Mouse (Mus musculus) E14TG2a.4 (cell line): ENCODE results near the gene Ccnk.

Experiments
- H3K27me3 ChIP-seq: 2 replicates; pipeline ENCODE4 v1.6.1; 2014; ENCODE audit warnings: low read length, control low read depth; ENCODE audit not compliant: insufficient read depth
- H3K36me3 ChIP-seq: 2 replicates; pipeline ENCODE4 v1.6.1; 2014; ENCODE audit warnings: low read length, control low read depth; ENCODE audit not compliant: insufficient read depth
- H3K4me1 ChIP-seq: replicated peaks from 2 replicates; pipeline ENCODE4 v1.6.1; 2014; ENCODE audit warnings: low read depth, low read length, control low read depth
- H3K4me3 ChIP-seq: replicated peaks from 2 replicates; pipeline ENCODE4 v1.5.1; 2014; ENCODE audit warnings: mild to moderate bottlenecking, low read length
- H3K9me3 ChIP-seq: 2 replicates; pipeline ENCODE4 v1.6.1; 2014; ENCODE audit warnings: low read length, control low read depth
- CTCF ChIP-seq: conservative IDR thresholded peaks from 2 replicates; pipeline ENCODE4 v1.5.1; 2014; ENCODE audit warnings: low read length
- NANOG ChIP-seq: IDR thresholded peaks from 2 replicates; pipeline ENCODE4 v1.6.1; 2014; ENCODE audit warnings: borderline replicate concordance, low read length, mixed read lengths
- POU5F1 ChIP-seq: IDR thresholded peaks from 2 replicates; pipeline ENCODE4 v1.6.1; 2014; ENCODE audit warnings: low read length, borderline replicate concordance

The Ccnk gene

GRCm38 (mm10) chr12:108179321-108180266 lies at the start of gene Ccnk:
TSS of gene Ccnk (plus strand) at chr12:108179579.
- peaks cover 37% of the 10 kb centered on the region for H3K36me3 ChIP-seq
- H3K9me3 ChIP-seq: no peaks in the 10 kb centered on the region
- no peaks in the 10 kb centered on the region for H3K27me3 ChIP-seq
- H3K4me1 ChIP-seq: peaks cover 34% of the 10 kb centered on the region
- peak within 1 kb of the TSS; percentile 100 for H3K4me3 ChIP-seq
- TF ChIP-seq NANOG: no peak
- TF ChIP-seq CTCF: no peak
- TF ChIP-seq POU5F1: no peak

DNA sequence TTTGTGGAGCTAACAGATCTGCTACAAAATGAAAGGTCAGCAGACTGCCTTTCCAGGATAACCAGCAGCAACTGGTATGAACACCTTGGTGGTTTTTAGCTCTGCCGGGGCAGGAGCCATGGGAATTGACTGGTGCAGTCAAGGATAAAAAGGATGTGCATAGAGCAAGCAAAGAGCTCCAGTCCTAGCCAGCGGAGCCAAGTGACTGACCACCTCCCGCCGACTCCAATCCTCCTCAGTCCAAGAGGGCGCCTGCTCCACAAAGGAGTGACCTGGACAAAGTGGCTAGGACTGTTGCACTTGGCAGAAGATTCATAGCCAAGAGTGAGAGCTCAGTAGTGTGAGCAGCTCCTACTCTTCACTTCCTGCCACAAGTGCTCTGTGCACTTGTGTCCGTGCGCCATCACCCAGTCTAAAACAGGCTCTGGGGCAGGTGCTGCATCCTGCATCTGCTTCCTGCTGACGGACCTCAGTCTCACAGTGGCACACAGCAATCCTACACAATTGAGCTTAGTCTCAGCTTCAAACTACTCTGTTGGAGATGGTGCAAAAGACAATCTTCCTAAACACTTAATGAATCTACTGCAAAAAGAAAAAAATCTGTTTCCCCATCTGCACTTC lies 46.8 kb upstream of the Ccnk start:
- H3K27me3 ChIP-seq: no peaks in the 10 kb centered on the region

DNA sequence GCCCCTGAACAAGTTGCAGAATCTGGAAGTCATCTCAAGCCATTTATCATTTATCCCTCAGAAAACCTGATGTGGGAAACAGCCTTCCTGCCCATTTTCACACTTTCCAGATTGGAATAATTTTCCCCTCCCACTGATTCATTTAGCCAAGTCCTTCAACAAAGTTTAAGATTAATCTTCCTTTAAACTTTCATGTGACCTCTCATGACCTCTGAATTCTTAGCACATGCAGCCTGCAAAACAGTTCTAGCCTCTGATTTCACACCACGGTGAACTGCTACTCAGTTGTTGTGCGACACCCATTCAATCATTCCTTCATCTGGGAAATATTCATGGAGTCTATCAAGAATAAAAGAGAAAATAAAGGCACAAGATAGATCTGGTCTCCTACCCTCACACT lies 46.2 kb upstream of the Ccnk start:
- TF ChIP-seq CTCF: no peak
- no peak for TF ChIP-seq POU5F1
- TF ChIP-seq NANOG: no peak
- H3K36me3 ChIP-seq: peaks cover 73% of the 10 kb centered on the region
- no peaks in the 10 kb centered on the region for H3K9me3 ChIP-seq
- peaks cover 11% of the 10 kb centered on the region; the same call in 1 of the 2 replicates for H3K4me1 ChIP-seq
- no peaks in the 10 kb centered on the region for H3K27me3 ChIP-seq
- H3K4me3 ChIP-seq: no peak overlapping the region

More for the DNA sequence above, 46.8 kb upstream of the Ccnk start:
- TF ChIP-seq CTCF (no peak), POU5F1 (no peak), NANOG (no peak)
- no peak overlapping the region for H3K4me3 ChIP-seq
- peaks cover 11% of the 10 kb centered on the region; the same call in 1 of the 2 replicates for H3K4me1 ChIP-seq
- no peaks in the 10 kb centered on the region for H3K9me3 ChIP-seq
- H3K36me3 ChIP-seq: peaks cover 73% of the 10 kb centered on the region

DNA sequence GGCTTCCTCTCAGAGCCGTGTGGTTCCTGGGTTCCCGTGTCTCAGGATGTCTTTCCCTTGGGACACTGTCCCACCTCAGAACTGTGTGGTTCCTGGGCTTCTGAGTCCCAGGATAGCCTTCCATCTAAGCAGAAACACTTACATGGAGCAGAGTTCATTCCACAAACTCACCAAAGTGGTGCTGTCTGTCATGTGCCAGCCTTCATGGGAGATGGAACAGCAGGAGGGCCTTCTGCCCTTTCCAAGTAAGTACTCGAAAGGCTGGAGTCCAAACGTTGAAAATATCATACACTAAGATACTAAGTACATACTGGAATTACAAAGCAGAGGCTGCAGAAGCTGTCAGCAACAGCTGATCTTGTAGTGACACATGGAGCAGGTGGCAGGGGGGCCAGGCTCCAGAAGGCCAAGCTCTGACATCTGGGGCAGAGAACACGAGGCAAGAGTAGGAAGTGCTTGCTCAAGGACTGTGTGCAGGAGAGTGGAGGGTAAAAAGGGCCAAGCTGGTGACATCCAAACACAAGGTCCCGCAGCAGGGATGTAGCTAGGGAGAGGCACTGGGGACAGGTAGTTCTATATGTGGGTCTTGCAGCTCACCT lies 43.7 kb upstream of the Ccnk start:
- TF ChIP-seq CTCF: no peak
- TF ChIP-seq NANOG: no peak
- no peak for TF ChIP-seq POU5F1
- Histone ChIP-seq H3K9me3 (no peaks in the 10 kb centered on the region), H3K27me3 (no peaks in the 10 kb centered on the region), H3K4me3 (no peak overlapping the region), H3K36me3 (peaks cover 67% of the 10 kb centered on the region), H3K4me1 (peaks cover 11% of the 10 kb centered on the region; the same call in 1 of the 2 replicates)

- Histone ChIP-seq H3K27me3 (no peaks in the 10 kb centered on the region), H3K9me3 (no peaks in the 10 kb centered on the region), H3K4me1 (no peaks in the 10 kb centered on the region), H3K4me3 (no peak overlapping the region), H3K36me3 (peaks cover 60% of the 10 kb centered on the region)
- TF ChIP-seq CTCF (no peak), POU5F1 (no peak), NANOG (no peak)
Observed at GRCm38 (mm10) chr12:108143624-108144498, 35.5 kb upstream of the Ccnk start.

DNA sequence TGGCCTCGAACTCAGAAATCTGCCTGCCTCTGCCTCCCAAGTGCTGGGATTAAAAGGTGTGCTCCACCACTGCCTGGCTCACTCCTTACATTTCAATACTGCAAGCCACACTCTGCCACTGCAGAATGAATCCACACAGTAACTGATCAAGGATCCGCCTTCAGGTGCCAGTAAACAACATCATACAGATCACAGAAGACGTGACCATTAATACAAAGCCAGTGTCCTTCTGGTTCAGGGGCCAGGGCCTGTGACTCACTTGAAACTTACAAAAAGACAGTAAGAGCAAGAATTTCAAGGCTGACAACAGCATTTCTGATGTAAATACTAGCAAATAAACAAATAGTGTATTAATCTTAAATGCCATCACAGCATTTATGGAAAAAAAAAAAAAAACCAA lies 34.2 kb upstream of the Ccnk start:
- Histone ChIP-seq H3K27me3 (no peaks in the 10 kb centered on the region), H3K9me3 (no peaks in the 10 kb centered on the region), H3K4me3 (no peak overlapping the region), H3K36me3 (peaks cover 69% of the 10 kb centered on the region), H3K4me1 (no peaks in the 10 kb centered on the region)
- no peak for TF ChIP-seq CTCF
- TF ChIP-seq NANOG: no peak
- no peak for TF ChIP-seq POU5F1

DNA sequence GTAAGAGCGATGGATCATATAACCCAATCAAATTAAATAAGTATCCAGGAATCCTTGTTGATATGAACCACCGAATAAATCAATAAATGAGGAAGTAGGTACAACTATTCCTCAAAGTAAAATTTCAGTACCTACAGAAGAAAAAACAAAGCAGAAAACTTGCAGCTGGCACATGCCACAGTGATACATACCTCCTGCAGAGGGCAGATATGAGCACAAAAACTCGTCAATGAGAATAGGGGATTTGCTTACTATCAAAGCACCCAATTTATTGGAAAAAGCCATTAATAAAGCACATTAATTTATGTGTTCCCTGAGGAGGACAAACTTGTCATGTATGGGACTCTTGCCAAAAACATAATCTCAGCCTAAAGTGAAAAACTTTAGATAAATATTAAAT lies 29.6 kb upstream of the Ccnk start:
- no peaks in the 10 kb centered on the region for H3K27me3 ChIP-seq
- peaks cover 78% of the 10 kb centered on the region for H3K36me3 ChIP-seq
- no peak for TF ChIP-seq POU5F1
- no peaks in the 10 kb centered on the region for H3K4me1 ChIP-seq
- H3K4me3 ChIP-seq: no peak overlapping the region
- H3K9me3 ChIP-seq: no peaks in the 10 kb centered on the region

DNA sequence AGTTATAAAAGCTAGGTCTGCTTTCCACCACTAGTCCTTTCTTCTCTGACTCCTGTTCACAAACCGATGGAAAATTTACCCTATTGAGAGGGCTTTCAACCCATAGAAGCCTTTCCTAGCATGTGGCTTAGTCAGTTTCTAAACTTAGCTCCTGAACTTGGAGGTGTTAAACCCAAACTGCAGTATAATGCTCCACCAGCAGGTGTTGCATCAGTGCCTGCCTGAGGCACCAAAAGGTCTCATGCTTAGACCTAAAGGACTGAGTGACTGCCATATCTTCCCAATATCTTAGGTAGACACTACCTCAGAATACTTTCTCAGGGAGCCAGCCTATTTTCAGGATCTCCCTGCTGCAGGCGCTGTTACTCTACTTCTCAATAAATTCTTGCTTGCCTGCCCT lies 26.6 kb upstream of the Ccnk start:
- Histone ChIP-seq H3K4me1 (no peaks in the 10 kb centered on the region), H3K27me3 (no peaks in the 10 kb centered on the region), H3K9me3 (no peaks in the 10 kb centered on the region), H3K4me3 (no peak overlapping the region), H3K36me3 (peaks cover 83% of the 10 kb centered on the region)
- TF ChIP-seq NANOG (no peak), POU5F1 (no peak), CTCF (peak; percentile 40; the same call in 1 of the 2 replicates)
